Mouse (Mus musculus) megakaryocyte, embryonic 14.5 days (primary cell): ENCODE results near the gene Zfp119b.

Experiments
- FLI1 ChIP-seq: IDR thresholded peaks from 2 replicates; pipeline ENCODE4 v1.6.1; 2012; ENCODE audit warnings: low read length, inconsistent platforms, mixed read lengths
- GATA1 ChIP-seq: IDR thresholded peaks from 3 replicates; pipeline ENCODE4 v1.6.1; 2012; ENCODE audit warnings: mixed read lengths, low read length, inconsistent platforms, borderline replicate concordance

GRCm38 (mm10) chr17:55964496-55964895 is 15.2 kb upstream of the Zfp119b start:
- TF ChIP-seq GATA1 (no peak), FLI1 (no peak)
